Mouse (Mus musculus) kidney, embryonic 14.5 days (tissue): ENCODE measurements around the gene Gm9913. TPM values are rescaled to one million over a fixed set of nuclear protein-coding genes. Genes with fewer than 3 reads are reported as not detected.
A peak's percentile ranks its signal among the peaks of the same experiment; 100 is the strongest.

Source experiments
- ATAC-seq: fragments of 200-750 bp; cut with Nextera tagmentation; 2 replicates; pipeline ENCODE4 v1.8.0; 2017; ENCODE audit warnings: moderate number of reproducible peaks, mild to moderate bottlenecking, moderate TSS enrichment, moderate library complexity; ENCODE audit not compliant: low FRiP score, low TSS enrichment
- H3K27ac ChIP-seq: fragments of 300-500 bp; sonication (generic); 2 replicates; pipeline ENCODE4 v1.5.1; 2014; ENCODE audit warnings: low read depth, mild to moderate bottlenecking, low read length, moderate library complexity, mixed read lengths
- H3K27me3 ChIP-seq: fragments of 300-500 bp; sonication (generic); 2 replicates; pipeline ENCODE4 v1.6.1; 2014; ENCODE audit warnings: mild to moderate bottlenecking, low read length; ENCODE audit not compliant: control insufficient read depth, insufficient read depth
- H3K36me3 ChIP-seq: fragments of 300-500 bp; sonication (generic); 2 replicates; pipeline ENCODE4 v1.6.1; 2014; ENCODE audit warnings: low read length, mixed read lengths; ENCODE audit not compliant: control insufficient read depth, insufficient read depth
- H3K4me1 ChIP-seq: fragments of 300-500 bp; sonication (generic); 2 replicates; pipeline ENCODE4 v1.6.1; 2014; ENCODE audit warnings: low read length, mixed read lengths; ENCODE audit not compliant: control insufficient read depth, insufficient read depth
- H3K4me2 ChIP-seq: fragments of 300-500 bp; sonication (generic); replicated peaks from 2 replicates; pipeline ENCODE4 v1.6.1; 2014; ENCODE audit warnings: low read depth, mild to moderate bottlenecking, low read length
- H3K4me3 ChIP-seq: fragments of 300-500 bp; sonication (generic); 2 replicates; pipeline ENCODE4 v1.5.1; 2014; ENCODE audit warnings: mild to moderate bottlenecking, low read length
- H3K9ac ChIP-seq: fragments of 300-500 bp; sonication (generic); 2 replicates; pipeline ENCODE4 v1.6.1; 2014; ENCODE audit warnings: low read depth, mild to moderate bottlenecking, low read length, moderate library complexity
- H3K9me3 ChIP-seq: fragments of 300-500 bp; sonication (generic); 2 replicates; pipeline ENCODE4 v1.6.1; 2016; ENCODE audit warnings: low read length; ENCODE audit not compliant: control insufficient read depth
- WGBS: fragments of 180-500 bp; shearing (Covaris S2); extraction: QIAGEN DNeasy Blood & Tissue Kit; methylation state at CpG from one replicate; pipeline ENCODE4 v1.1.7; 2014; 5-methylcytosine and 5-hydroxymethylcytosine counted together
- polyA plus RNA-seq: library from polyadenylated mRNA; unstranded; fragments of >200 nt; fragmentation: Nextera tagmentation; extraction: Ambion mirVana; gene quantifications from 2 replicates; pipeline ENCODE4 v1.2.1, GENCODE M21; 2014

Gm9913 gene
- polyA plus RNA-seq, 1 experiment from 2014 or later: 0.57 TPM

DNA sequence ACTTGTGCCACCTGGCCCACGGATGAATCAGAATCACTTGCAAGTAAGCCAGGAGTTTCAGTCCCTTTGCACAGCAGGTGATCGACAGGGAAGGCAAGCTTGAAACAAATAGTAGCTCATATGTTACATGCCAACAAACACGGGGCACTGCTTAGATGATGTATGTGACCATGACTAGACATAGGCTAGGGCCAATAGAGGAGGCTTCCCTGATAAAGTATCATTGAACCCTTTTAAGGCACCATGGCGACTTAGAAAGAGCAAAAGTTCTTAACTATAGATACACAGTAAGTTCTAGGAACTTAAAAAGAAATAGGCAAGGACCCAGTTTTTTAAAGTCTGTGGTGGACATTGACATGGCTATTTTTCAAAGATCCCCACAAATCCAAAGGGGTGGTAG lies 3.0 kb downstream of the Gm9913 start, which contains the start of gene Fbn1:
TSS of gene Fbn1 (minus strand) at position 101 of the 400 bp plus-strand sequence.
- Histone ChIP-seq H3K4me3 (peak within 1 kb of the TSS; percentile 70), H3K9ac (peak within 1 kb of the TSS; percentile 77), H3K4me2 (peak within 1 kb of the TSS; percentile 94), H3K36me3 (no peaks in the 10 kb centered on the region), H3K4me1 (no peaks in the 10 kb centered on the region), H3K9me3 (no peaks in the 10 kb centered on the region), H3K27me3 (peaks cover 4% of the 10 kb centered on the region; the same call in 1 of the 2 replicates), H3K27ac (peak within 1 kb of the TSS; percentile 70; the same call in 1 of the 2 replicates)
- WGBS: 84% methylated on average over 4 of the region's 4 CpGs
- no peak for ATAC-seq

DNA sequence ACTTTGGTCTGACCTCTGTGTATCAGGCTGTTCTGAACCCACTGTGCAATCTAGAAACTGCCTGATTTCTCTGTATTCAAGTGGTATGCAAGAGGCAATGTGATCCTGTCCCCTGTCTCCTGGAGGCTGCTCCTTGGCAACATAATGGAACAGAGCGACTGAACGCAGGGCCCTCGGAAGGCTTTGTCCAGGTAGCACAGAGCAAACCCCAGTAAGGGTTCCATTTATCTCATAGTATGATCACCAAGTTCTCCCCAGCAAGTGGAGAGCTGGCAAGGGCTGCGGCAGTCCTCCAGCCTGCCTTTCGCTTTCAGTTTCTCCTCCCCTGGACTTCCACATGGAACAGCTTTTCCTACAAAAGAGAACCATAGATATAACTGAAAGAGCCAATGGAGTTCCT lies 3.5 kb downstream of the Gm9913 start:
- no peak for ATAC-seq
- Histone ChIP-seq H3K27me3 (peaks cover 4% of the 10 kb centered on the region; the same call in 1 of the 2 replicates), H3K36me3 (no peaks in the 10 kb centered on the region), H3K4me2 (no peak overlapping the region), H3K9ac (no peak overlapping the region), H3K4me1 (no peaks in the 10 kb centered on the region), H3K9me3 (no peaks in the 10 kb centered on the region), H3K27ac (no peak overlapping the region), H3K4me3 (no peak overlapping the region)
- 97% methylated on average over 5 of the region's 5 CpGs for WGBS

DNA sequence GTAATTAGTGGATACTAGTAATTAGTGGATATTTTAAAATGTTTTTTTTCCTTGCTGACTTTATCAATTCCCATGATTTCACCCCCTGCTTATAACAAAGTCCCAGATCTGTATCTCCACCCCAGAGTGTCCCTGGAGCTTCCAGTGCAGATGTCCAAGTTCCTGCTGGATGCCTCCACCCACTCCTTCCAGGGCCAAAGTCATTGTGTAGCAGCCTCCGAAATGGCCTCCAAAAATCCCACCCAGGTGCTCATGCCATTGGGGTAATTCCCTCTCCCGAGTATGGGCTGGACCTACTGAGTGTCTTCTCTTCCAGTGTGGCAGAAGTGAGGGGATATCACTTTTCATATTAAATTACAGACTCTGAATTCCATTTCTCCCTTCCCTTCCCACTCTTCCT lies 5.9 kb downstream of the Gm9913 start:
- Histone ChIP-seq H3K4me1 (no peaks in the 10 kb centered on the region), H3K9ac (no peak overlapping the region), H3K27me3 (peaks cover 4% of the 10 kb centered on the region; the same call in 1 of the 2 replicates), H3K9me3 (no peaks in the 10 kb centered on the region), H3K4me2 (no peak overlapping the region), H3K36me3 (no peaks in the 10 kb centered on the region), H3K4me3 (no peak overlapping the region), H3K27ac (no peak overlapping the region)
- 77% methylated on average over 2 of the region's 2 CpGs for WGBS
- no peak for ATAC-seq

DNA sequence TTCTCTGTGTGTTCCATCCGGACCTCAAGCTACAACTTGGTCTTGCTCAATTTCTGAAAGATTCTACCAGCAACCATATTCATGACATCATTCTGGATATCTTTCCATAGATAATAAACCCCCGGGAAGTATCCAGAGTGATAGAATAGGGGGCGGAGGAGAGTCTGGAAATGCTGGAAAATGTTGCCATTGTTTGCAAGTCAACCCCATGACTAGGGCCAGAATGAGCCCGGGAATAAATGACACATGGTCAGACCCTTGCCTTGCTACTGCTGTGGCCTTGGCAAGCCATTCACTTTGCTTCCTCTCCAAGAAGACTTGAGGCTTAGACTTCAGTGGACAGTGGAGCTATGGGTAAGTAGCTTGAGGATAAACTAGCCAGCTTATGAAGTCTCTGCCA lies 7.0 kb downstream of the Gm9913 start:
- no peak overlapping the region for H3K9ac ChIP-seq
- H3K27ac ChIP-seq: no peak overlapping the region
- H3K4me3 ChIP-seq: no peak overlapping the region
- ATAC-seq: no peak
- no peaks in the 10 kb centered on the region for H3K9me3 ChIP-seq
- H3K4me1 ChIP-seq: no peaks in the 10 kb centered on the region
- no peaks in the 10 kb centered on the region for H3K36me3 ChIP-seq
- H3K4me2 ChIP-seq: no peak overlapping the region
- WGBS: 89% methylated on average over 4 of the region's 4 CpGs
- H3K27me3 ChIP-seq: no peaks in the 10 kb centered on the region; the same call in 1 of the 2 replicates

DNA sequence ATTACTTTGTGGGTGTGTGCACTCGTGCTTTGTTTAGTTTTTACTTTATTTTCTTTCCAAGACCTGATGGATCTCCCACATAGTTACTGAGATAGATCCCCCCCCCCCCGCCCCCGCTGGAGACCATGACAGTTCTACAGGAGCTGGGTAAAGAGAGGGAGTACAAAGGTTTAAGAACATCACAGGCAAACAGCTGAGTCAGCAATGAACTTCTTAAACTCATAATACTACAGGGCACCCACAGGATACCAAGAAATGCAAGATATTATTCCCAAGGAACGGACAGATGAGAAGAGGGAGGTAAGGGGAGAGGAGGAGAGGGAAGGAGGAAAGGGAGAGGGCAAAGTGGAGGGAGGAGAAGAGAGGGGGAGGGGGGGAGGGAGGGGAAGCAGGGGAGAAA lies 7.7 kb downstream of the Gm9913 start:
- Histone ChIP-seq H3K9me3 (no peaks in the 10 kb centered on the region), H3K36me3 (no peaks in the 10 kb centered on the region), H3K4me1 (no peaks in the 10 kb centered on the region), H3K4me2 (no peak overlapping the region), H3K27me3 (no peaks in the 10 kb centered on the region; the same call in 1 of the 2 replicates), H3K4me3 (no peak overlapping the region), H3K9ac (no peak overlapping the region), H3K27ac (no peak overlapping the region)
- ATAC-seq: no peak
- 73% methylated on average over 4 of the region's 4 CpGs for WGBS

DNA sequence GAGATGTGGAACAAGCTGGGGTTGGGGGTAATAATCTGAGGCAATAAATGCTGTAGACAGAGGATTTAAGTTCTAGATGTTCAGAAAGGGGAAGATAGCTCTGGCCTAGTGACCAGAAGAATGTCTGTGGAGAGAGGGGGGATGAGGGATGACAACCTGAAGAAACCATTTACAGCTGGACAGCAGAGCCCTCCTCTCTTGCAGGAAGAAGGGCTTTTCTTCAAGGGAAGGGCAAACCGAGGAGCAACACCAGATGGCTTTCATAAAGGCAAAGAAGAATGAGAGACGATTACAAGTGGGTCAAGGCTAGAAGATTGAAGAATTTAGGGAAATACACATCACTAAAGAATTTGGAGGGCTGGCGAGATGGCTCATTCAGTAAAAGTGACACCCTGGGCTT lies 9.5 kb downstream of the Gm9913 start:
- H3K27me3 ChIP-seq: no peaks in the 10 kb centered on the region
- no peak for ATAC-seq
- no peaks in the 10 kb centered on the region for H3K4me1 ChIP-seq
- no peak overlapping the region for H3K9ac ChIP-seq
- H3K27ac ChIP-seq: no peak overlapping the region
- H3K9me3 ChIP-seq: no peaks in the 10 kb centered on the region
- H3K4me3 ChIP-seq: no peak overlapping the region
- no peaks in the 10 kb centered on the region for H3K36me3 ChIP-seq
- no peak overlapping the region for H3K4me2 ChIP-seq
- 45% methylated on average over 3 of the region's 3 CpGs for WGBS

DNA sequence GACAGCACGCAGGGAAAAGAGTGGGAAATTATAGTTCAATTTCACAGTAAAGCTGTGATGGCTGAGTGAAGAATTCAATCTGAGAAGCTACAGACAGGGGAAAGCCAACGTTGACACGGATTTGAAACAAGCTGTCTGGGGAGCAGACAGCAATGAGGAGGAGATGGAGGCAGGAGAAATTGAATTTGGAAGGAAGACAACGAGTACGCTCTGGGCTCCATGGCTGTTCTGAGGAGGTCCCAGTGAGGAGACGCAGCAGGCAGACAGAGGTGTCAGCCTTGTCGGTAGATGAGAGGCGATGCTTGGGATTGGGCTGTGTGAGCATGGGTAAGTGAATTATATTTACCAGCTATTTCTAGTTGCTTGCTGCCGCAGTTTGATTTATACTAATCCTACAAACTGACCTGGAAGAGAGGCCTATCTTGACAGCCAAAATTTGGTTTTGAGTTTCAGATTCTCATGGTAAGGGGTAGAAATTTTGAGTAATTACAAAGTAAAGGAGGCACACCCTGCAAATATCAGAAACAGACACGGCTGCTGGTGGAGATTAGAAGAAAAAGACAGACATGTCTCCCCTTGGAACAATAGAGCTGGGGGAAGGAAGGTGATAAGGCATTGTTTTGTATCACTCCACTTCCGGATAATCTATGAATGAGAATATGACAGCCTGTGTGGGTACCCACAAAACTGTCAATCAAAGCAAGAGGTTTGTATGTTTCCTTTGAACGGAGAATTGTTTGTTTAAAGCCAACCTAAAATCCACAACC lies 10.6 kb downstream of the Gm9913 start:
- 76% methylated on average over 12 of the region's 12 CpGs for WGBS
- Histone ChIP-seq H3K9ac (no peak overlapping the region), H3K27me3 (no peaks in the 10 kb centered on the region), H3K4me2 (no peak overlapping the region), H3K9me3 (no peaks in the 10 kb centered on the region), H3K4me1 (no peaks in the 10 kb centered on the region), H3K4me3 (no peak overlapping the region), H3K27ac (no peak overlapping the region), H3K36me3 (no peaks in the 10 kb centered on the region)
- no peak for ATAC-seq

DNA sequence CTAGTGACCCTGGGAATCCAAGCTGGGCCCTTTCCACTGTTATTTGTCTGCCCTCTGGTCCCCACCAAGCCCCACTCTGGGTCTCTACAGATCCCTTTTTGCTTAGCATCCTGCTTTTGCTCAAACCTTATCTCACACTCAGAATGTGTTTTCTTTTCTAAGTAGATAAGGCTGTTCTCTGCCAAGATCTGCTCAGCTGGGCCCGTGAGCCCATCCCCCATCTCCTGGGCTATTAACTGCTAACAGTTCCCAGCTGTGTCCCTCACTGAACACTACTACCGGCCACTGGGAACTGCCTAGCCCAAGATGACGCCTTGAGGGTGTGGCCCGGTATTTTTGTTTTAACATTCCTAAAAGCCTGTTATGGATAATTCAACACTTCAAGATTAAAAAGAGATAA lies 11.7 kb downstream of the Gm9913 start:
- Histone ChIP-seq H3K9me3 (no peaks in the 10 kb centered on the region), H3K9ac (no peak overlapping the region), H3K4me1 (no peaks in the 10 kb centered on the region), H3K27ac (no peak overlapping the region), H3K4me2 (no peak overlapping the region), H3K27me3 (no peaks in the 10 kb centered on the region), H3K4me3 (no peak overlapping the region), H3K36me3 (no peaks in the 10 kb centered on the region)
- 4% methylated on average over 4 of the region's 4 CpGs for WGBS
- peak; percentile 93 for ATAC-seq

DNA sequence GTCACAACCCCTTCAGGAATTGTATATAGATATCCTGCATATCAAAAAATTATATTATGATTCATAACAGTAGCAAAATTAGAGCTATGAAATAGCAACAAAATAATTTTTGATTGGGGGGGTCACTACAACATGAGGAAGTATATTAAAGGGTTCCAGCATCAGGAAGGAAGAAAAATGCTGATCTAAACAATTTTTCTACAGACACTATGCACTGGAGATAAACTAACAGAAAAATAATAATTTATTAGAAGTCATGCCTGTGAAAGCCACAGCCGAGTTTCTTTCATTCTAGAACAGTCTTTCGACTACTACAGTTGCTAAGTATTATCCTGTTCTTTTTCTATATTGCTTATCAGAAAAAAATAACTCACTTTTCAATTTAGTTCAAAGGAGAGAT lies 20.6 kb downstream of the Gm9913 start:
- Histone ChIP-seq H3K4me2 (no peak overlapping the region), H3K4me1 (no peaks in the 10 kb centered on the region), H3K27ac (no peak overlapping the region), H3K9ac (no peak overlapping the region), H3K27me3 (no peaks in the 10 kb centered on the region), H3K9me3 (no peaks in the 10 kb centered on the region), H3K4me3 (no peak overlapping the region), H3K36me3 (no peaks in the 10 kb centered on the region)
- WGBS: 89% methylated on average over 2 of the region's 2 CpGs
- no peak for ATAC-seq
